Mouse (Mus musculus): ENCODE data around the gene Baz1b. TPM values are rescaled to one million over a fixed set of nuclear protein-coding genes. Genes with fewer than 3 reads are reported as not detected.

Baz1b gene
- total and polyA plus RNA-seq, 3 experiments: 44.5 to 81.5 (median 72.9) TPM

DNA sequence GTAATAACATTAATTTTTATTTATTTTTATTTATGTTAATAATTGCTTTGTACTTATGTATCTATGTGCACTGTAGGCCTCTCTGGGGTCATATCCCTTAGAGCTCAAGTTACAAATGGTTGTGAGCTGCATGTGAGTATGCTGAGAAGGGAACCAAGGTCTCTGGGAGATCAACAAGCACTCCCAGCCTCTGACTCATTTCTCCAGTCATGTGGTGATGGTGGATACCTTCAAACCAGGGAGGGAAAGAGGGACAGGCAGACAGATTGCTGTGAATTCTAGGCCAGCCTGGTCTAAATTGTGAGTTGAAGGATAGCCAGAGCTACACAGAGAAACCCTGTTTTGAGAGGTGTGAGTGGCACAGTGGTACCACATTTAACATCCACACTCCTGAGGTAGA lies 33.9 kb downstream of the Baz1b start:
- DNase-seq (ENCODE audit: low read depth, low spot score): no peak
- no peak overlapping the region for H3K4me3 ChIP-seq (ENCODE audit: control insufficient read depth in 1 of 2, insufficient read depth in 1 of 2, low read depth in 2 of 2, low read length in 2 of 2)
- no peaks in the 10 kb centered on the region for H3K9me3 ChIP-seq (replicated peaks; ENCODE audit: insufficient read depth, low read length)
- no peaks in the 10 kb centered on the region for H3K4me1 ChIP-seq (ENCODE audit: control insufficient read depth in 1 of 2, insufficient read depth in 2 of 2, low read length in 2 of 2)
- H3K36me3 ChIP-seq (ENCODE audit: control insufficient read depth in 1 of 2, insufficient read depth in 2 of 2, low read length in 2 of 2): peaks cover 0 to 60% of the 10 kb centered on the region in 2 experiments; a peak in 2 of 4 replicates
- H3K27me3 ChIP-seq (ENCODE audit: control insufficient read depth in 1 of 2, insufficient read depth in 2 of 2, low read length in 2 of 2): no peaks in the 10 kb centered on the region
- H3K9ac ChIP-seq (ENCODE audit: control insufficient read depth, low read depth, low read length, poor library complexity, severe bottlenecking): no peak overlapping the region
- H3K27ac ChIP-seq (ENCODE audit: control insufficient read depth, low read depth, low read length): no peak overlapping the region
- TF ChIP-seq CHD2 (IDR thresholded peaks at IDR 0.05; ENCODE audit: low read length): no peak
- 0 out of 4 replicates have a peak, but pooled peaks of 1 of the 2 experiments have one; percentile 19 for TF ChIP-seq POLR2A (IDR thresholded peaks at IDR 0.05; ENCODE audit: control insufficient read depth in 1 of 2, insufficient read depth in 1 of 2, low read depth in 1 of 2, low read length in 2 of 2, poor library complexity in 1 of 2)
- peaks cover 3% of the 10 kb centered on the region; the same call in 1 of the 2 replicates for H3K79me2 ChIP-seq (ENCODE audit: control insufficient read depth, insufficient read depth, low read length, poor library complexity)

DNA sequence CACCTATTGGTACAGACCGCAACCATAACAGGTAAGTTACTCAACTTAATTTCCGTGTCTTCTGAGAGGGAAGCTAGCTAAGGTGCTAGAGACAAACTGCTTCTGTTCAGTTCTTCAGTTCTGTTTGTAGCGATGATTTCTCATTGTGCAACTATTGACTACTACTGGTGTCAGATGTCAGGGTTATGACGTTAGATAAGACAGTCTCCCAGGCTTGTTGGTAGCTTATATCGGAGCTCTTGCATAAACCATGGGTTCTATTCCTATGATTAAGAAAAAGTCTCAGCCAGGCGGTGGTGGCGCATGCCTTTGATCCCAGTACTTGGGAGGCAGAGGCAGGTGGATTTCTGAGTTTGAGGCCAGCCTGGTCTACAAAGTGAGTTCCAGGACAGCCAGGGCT lies 35.0 kb downstream of the Baz1b start:
- no peaks in the 10 kb centered on the region for H3K9me3 ChIP-seq (replicated peaks; ENCODE audit: insufficient read depth, low read length)
- no peak overlapping the region for H3K4me3 ChIP-seq (ENCODE audit: control insufficient read depth in 1 of 2, insufficient read depth in 1 of 2, low read depth in 2 of 2, low read length in 2 of 2)
- no peak overlapping the region for H3K27ac ChIP-seq (ENCODE audit: control insufficient read depth, low read depth, low read length)
- no peak overlapping the region for H3K9ac ChIP-seq (ENCODE audit: control insufficient read depth, low read depth, low read length, poor library complexity, severe bottlenecking)
- 0 out of 2 replicates have a peak, but pooled peaks cover 3% of the 10 kb centered on the region for H3K79me2 ChIP-seq (ENCODE audit: control insufficient read depth, insufficient read depth, low read length, poor library complexity)
- TF ChIP-seq SIN3A (IDR thresholded peaks at IDR 0.05; ENCODE audit: low read length) (no peak), MYB (IDR thresholded peaks at IDR 0.05; ENCODE audit: low read depth, low read length) (no peak), MAX (IDR thresholded peaks at IDR 0.05; ENCODE audit: low read length) (no peak), BHLHE40 (IDR thresholded peaks at IDR 0.05; ENCODE audit: borderline replicate concordance, low read depth, low read length) (no peak), ZC3H11A (IDR thresholded peaks at IDR 0.05; ENCODE audit: low read depth, low read length) (no peak), NELFE (IDR thresholded peaks at IDR 0.05; ENCODE audit: low read depth, low read length) (no peak), MEF2A (IDR thresholded peaks at IDR 0.05; ENCODE audit: extremely low read depth, insufficient replicate concordance, low read depth, low read length, poor library complexity, severe bottlenecking) (no peak), USF2 (IDR thresholded peaks at IDR 0.05; ENCODE audit: borderline replicate concordance in 1 of 2, insufficient read depth in 1 of 2, low read depth in 1 of 2, low read length in 2 of 2) (no peak), TBP (IDR thresholded peaks at IDR 0.05; ENCODE audit: low read depth, low read length) (no peak), GATA1 (IDR thresholded peaks at IDR 0.05; ENCODE audit: low read depth, low read length) (no peak)
- DNase-seq (ENCODE audit: low read depth, low spot score): no peak
- H3K36me3 ChIP-seq (ENCODE audit: control insufficient read depth in 1 of 2, insufficient read depth in 2 of 2, low read length in 2 of 2): peaks cover 0 to 63% of the 10 kb centered on the region in 2 experiments; a peak in 2 of 4 replicates
- no peaks in the 10 kb centered on the region for H3K27me3 ChIP-seq (ENCODE audit: control insufficient read depth in 1 of 2, insufficient read depth in 2 of 2, low read length in 2 of 2)
- H3K4me1 ChIP-seq (ENCODE audit: control insufficient read depth in 1 of 2, insufficient read depth in 2 of 2, low read length in 2 of 2): no peaks in the 10 kb centered on the region

DNA sequence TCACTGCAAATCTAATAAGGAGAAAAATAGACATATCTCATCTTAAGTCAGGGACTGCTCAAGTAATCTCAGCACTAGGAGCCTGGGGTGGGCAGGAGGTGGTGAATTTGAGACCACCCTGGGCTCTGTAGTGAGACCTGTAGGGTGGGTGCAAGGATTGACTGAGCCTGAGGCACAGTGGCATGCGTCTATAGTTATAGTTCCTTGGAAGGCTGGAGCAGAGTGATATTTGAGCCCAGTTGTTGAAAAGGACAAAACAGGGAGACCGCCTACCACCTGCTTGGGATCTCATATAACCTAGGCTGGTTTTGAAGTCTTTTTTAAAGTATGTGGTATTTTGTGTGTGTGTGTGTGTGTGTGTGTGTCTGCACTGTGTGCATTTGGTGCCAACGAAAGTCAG lies 37.1 kb downstream of the Baz1b start:
- no peak for DNase-seq (ENCODE audit: low read depth, low spot score)
- no peak overlapping the region for H3K27ac ChIP-seq (ENCODE audit: control insufficient read depth, low read depth, low read length)
- no peaks in the 10 kb centered on the region for H3K9me3 ChIP-seq (replicated peaks; ENCODE audit: insufficient read depth, low read length)
- H3K4me1 ChIP-seq (ENCODE audit: control insufficient read depth in 1 of 2, insufficient read depth in 2 of 2, low read length in 2 of 2): no peaks in the 10 kb centered on the region
- H3K27me3 ChIP-seq (ENCODE audit: control insufficient read depth in 1 of 2, insufficient read depth in 2 of 2, low read length in 2 of 2): no peaks in the 10 kb centered on the region
- H3K9ac ChIP-seq (ENCODE audit: control insufficient read depth, low read depth, low read length, poor library complexity, severe bottlenecking): no peak overlapping the region
- 0 out of 2 replicates have a peak, but pooled peaks cover 3% of the 10 kb centered on the region for H3K79me2 ChIP-seq (ENCODE audit: control insufficient read depth, insufficient read depth, low read length, poor library complexity)
- H3K36me3 ChIP-seq (ENCODE audit: control insufficient read depth in 1 of 2, insufficient read depth in 2 of 2, low read length in 2 of 2): peaks cover 0 to 52% of the 10 kb centered on the region in 2 experiments; a peak in 2 of 4 replicates
- TF ChIP-seq ZKSCAN1 (IDR thresholded peaks at IDR 0.05; ENCODE audit: low read depth, low read length): no peak
- no peak for TF ChIP-seq USF2 (IDR thresholded peaks at IDR 0.05; ENCODE audit: borderline replicate concordance in 1 of 2, insufficient read depth in 1 of 2, low read depth in 1 of 2, low read length in 2 of 2)
- H3K4me3 ChIP-seq (ENCODE audit: control insufficient read depth in 1 of 2, insufficient read depth in 1 of 2, low read depth in 2 of 2, low read length in 2 of 2): no peak overlapping the region
